9 mouse cellular contexts compared by ENCODE assay signal in the genomic region with DNA sequence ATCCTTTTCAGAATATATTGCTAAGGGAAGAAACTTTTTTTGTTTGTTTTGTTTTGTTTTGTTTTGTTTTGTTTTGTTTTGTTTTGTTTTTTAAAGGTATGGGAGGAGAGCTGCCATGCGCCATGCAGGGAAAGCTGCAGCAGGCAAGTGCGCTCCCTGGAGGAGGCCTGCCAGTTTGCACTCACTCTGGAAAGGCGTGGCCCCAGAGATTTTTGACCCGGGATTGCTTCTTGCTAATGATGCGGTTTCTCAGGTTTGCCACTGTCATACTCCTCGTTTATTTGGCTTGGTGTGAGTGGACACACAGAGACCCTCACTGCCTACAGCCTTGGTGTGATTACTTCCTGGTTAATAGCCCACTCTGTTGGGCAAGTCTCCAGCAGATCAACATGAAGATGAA. TPM values are rescaled to one million over a fixed set of nuclear protein-coding genes. Genes with fewer than 3 reads are reported as not detected.
DNase-seq lines count a peak whose midpoint lies in the region; ATAC-seq lines count a peak whose summit lies in the region.
"Had no signal": no experiment of that assay in that cellular context is flagged by ENCODE, and none has a peak within 500 bp of the region (broad histone marks: within the 10 kb centered on the region; RNA-seq: fewer than 3 reads in every experiment).

No protein-coding gene starts in this region.

- no peak overlapping the region for H3K27ac ChIP-seq in kidney, embryonic 14.5 days (ENCODE audit: low read depth, low read length)
- H3K27ac ChIP-seq: midbrain, embryonic 15.5 days had no signal

- H3K9me3 ChIP-seq in kidney, embryonic 14.5 days (ENCODE audit: control insufficient read depth, low read length) = no peaks in the 10 kb centered on the region
- H3K9me3 ChIP-seq: midbrain, embryonic 15.5 days had no signal

- H3K36me3 ChIP-seq in kidney, embryonic 14.5 days (ENCODE audit: control insufficient read depth, insufficient read depth, low read length) = no peaks in the 10 kb centered on the region
- H3K36me3 ChIP-seq: midbrain, embryonic 15.5 days had no signal

- no peak overlapping the region for H3K9ac ChIP-seq in kidney, embryonic 14.5 days (ENCODE audit: low read depth, low read length)
- H3K9ac ChIP-seq: midbrain, embryonic 15.5 days had no signal

- peak; percentile 14 for DNase-seq in adrenal gland, postnatal 25 days
- DNase-seq in adrenal gland, adult 2 months = no peak
- DNase-seq in kidney, postnatal 10 days = peak; percentile 58
- DNase-seq in A20 (ENCODE audit: low read depth, low spot score) = peak; percentile 50
- peak; percentile 37 for DNase-seq in induced T-regulatory cell, adult 2 months (ENCODE audit: low read depth)
- no peak for DNase-seq in cerebellum, adult 18-20 months
- no peak for DNase-seq in cerebellum, adult 8-10 months

- H3K27me3 ChIP-seq in kidney, embryonic 14.5 days (ENCODE audit: control insufficient read depth, insufficient read depth, low read length) = no peaks in the 10 kb centered on the region
- H3K27me3 ChIP-seq: midbrain, embryonic 15.5 days had no signal

- H3K4me2 ChIP-seq in kidney, embryonic 14.5 days (replicated peaks; ENCODE audit: low read depth, low read length) = no peak overlapping the region
- H3K4me2 ChIP-seq: midbrain, embryonic 15.5 days had no signal

- H3K4me1 ChIP-seq in kidney, embryonic 14.5 days (ENCODE audit: control insufficient read depth, insufficient read depth, low read length) = no peaks in the 10 kb centered on the region
- H3K4me1 ChIP-seq: midbrain, embryonic 15.5 days had no signal

- H3K4me3 ChIP-seq in kidney, embryonic 14.5 days (ENCODE audit: low read length) = no peak overlapping the region
- H3K4me3 ChIP-seq: midbrain, embryonic 15.5 days had no signal

- WGBS in kidney, embryonic 14.5 days = 22% methylated on average over 6 of the region's 6 CpGs

- no peak for ATAC-seq in kidney, embryonic 14.5 days (ENCODE audit: low FRiP score, low TSS enrichment)
- ATAC-seq: midbrain, embryonic 15.5 days had no signal

RNA-seq across cellular contexts. Expression of a gene that starts 16.3 kb away (rescaled TPM):
- 132 and 141 TPM in 2 replicates for total RNA-seq in adrenal gland, postnatal 25 days (2021)
- total RNA-seq in adrenal gland, adult 2 months (2021) = 100 to 1,000 TPM; 140 to 168 TPM
- 28.0 and 30.0 TPM in 2 replicates for polyA plus RNA-seq in adrenal gland, adult 2 months (2012; rRNA removed)
- 45.6 and 76.7 TPM in 2 replicates for polyA plus RNA-seq in kidney, embryonic 14.5 days (2014; fragmentation: Nextera tagmentation; extraction: Ambion mirVana)

RNA-seq across cellular contexts. Expression of a gene that starts 58.8 kb away (rescaled TPM):
- 1.7 TPM in 1 of 2 replicates, not detected in the other for total RNA-seq in adrenal gland, postnatal 25 days (2021)
- 10 to 100 TPM in 1 of 2 experiments, 1 to 10 TPM in 1; 3.7 to 28.5 TPM for total RNA-seq in adrenal gland, adult 2 months (2021)
- 0.46 and 0.62 TPM in 2 replicates for polyA plus RNA-seq in adrenal gland, adult 2 months (2012; rRNA removed)
- 3.1 and 3.4 TPM in 2 replicates for polyA plus RNA-seq in kidney, embryonic 14.5 days (2014; fragmentation: Nextera tagmentation; extraction: Ambion mirVana)

Comparison
In these comparisons a context has a peak if more than half of its experiments do, and no peak if none do; other contexts are left out.
1. DNase-seq: peak in adrenal gland, postnatal 25 days (single experiment), kidney, postnatal 10 days (single experiment), A20 (single experiment) and induced T-regulatory cell, adult 2 months (single experiment); none in adrenal gland, adult 2 months (single experiment), cerebellum, adult 18-20 months (0 of 2) and cerebellum, adult 8-10 months (single experiment).